ENCODE assay signal across 15 mouse cellular contexts in genomic region chr5:51196393-51197347, GRCm38 (mm10).
DNase-seq lines count a peak whose midpoint lies in the region; ATAC-seq and TF ChIP-seq lines count a peak whose summit lies in the region.
"Had no signal": no experiment of that assay in that cellular context is flagged by ENCODE, and none has a peak within 500 bp of the region (broad histone marks: within the 10 kb centered on the region; RNA-seq: fewer than 3 reads in every experiment).

No protein-coding gene starts in this region.

- peak; percentile 3 for DNase-seq in kidney, postnatal 0 days (ENCODE audit: low spot score)
- DNase-seq in kidney, postnatal 14 days, result no peak
- DNase-seq in brain, embryonic 18.5 days (ENCODE audit: low read depth, low spot score), result peak; percentile 3
- peak; percentile 52 for DNase-seq in midbrain, postnatal 0 days (ENCODE audit: low spot score)
- DNase-seq in c-Kit-positive CD71-positive TER-119-positive erythroid progenitor cells, embryonic 14.5 days (ENCODE audit: low spot score), result no peak
- no peak for DNase-seq in urinary bladder, postnatal 10 days (ENCODE audit: low spot score)
- DNase-seq: adrenal gland, adult 8-10 months; cerebellum, adult 9-11 months; liver; lung, adult 18-20 months; lung, postnatal 4 days; thymus, adult 18-20 months had no signal

- H3K9ac ChIP-seq in kidney, postnatal 0 days (ENCODE audit: low read depth, low read length), result no peak overlapping the region
- no peak overlapping the region for H3K9ac ChIP-seq in hindbrain, embryonic 16.5 days (ENCODE audit: low read depth, low read length)
- H3K9ac ChIP-seq in midbrain, postnatal 0 days (replicated peaks; ENCODE audit: low read length, poor library complexity, severe bottlenecking), result no peak overlapping the region
- H3K9ac ChIP-seq: heart, embryonic 13.5 days had no signal

- no peaks in the 10 kb centered on the region for H3K4me1 ChIP-seq in kidney, postnatal 0 days (replicated peaks; ENCODE audit: insufficient read depth, low read length)
- no peaks in the 10 kb centered on the region for H3K4me1 ChIP-seq in hindbrain, embryonic 16.5 days (ENCODE audit: control insufficient read depth, insufficient read depth, low read depth, low read length)
- no peaks in the 10 kb centered on the region for H3K4me1 ChIP-seq in midbrain, postnatal 0 days (ENCODE audit: insufficient read depth, low read length)
- H3K4me1 ChIP-seq: heart, embryonic 13.5 days had no signal

- H3K36me3 ChIP-seq in kidney, postnatal 0 days (ENCODE audit: insufficient read depth, low read length), result no peaks in the 10 kb centered on the region
- H3K36me3 ChIP-seq in hindbrain, embryonic 16.5 days (ENCODE audit: control insufficient read depth, insufficient read depth, low read length), result no peaks in the 10 kb centered on the region
- H3K36me3 ChIP-seq in midbrain, postnatal 0 days (ENCODE audit: insufficient read depth, low read length), result no peaks in the 10 kb centered on the region
- H3K36me3 ChIP-seq: heart, embryonic 13.5 days had no signal

- TF ChIP-seq CTCF in kidney, postnatal 0 days (IDR thresholded peaks at IDR 0.05; ENCODE audit: low read depth), result no peak
- no peak for TF ChIP-seq CTCF in midbrain, postnatal 0 days (IDR thresholded peaks at IDR 0.05)

- ATAC-seq in kidney, postnatal 0 days (replicated peaks; ENCODE audit: low FRiP score, low read depth), result no peak
- peak; percentile 89 for ATAC-seq in hindbrain, embryonic 16.5 days
- ATAC-seq in midbrain, postnatal 0 days (ENCODE audit: low FRiP score), result peak; percentile 62
- ATAC-seq: CD4-positive, CD25-positive, alpha-beta regulatory T cell, adult 4 months had no signal

- H3K4me3 ChIP-seq in kidney, postnatal 0 days (replicated peaks; ENCODE audit: low read depth, low read length), result no peak overlapping the region
- no peak overlapping the region for H3K4me3 ChIP-seq in hindbrain, embryonic 16.5 days (ENCODE audit: low read length)
- H3K4me3 ChIP-seq in midbrain, postnatal 0 days (ENCODE audit: low read depth, low read length), result no peak overlapping the region
- H3K4me3 ChIP-seq: heart, embryonic 13.5 days had no signal

- H3K9me3 ChIP-seq in kidney, postnatal 0 days (replicated peaks; ENCODE audit: low read length), result no peaks in the 10 kb centered on the region
- H3K9me3 ChIP-seq in hindbrain, embryonic 16.5 days (ENCODE audit: control insufficient read depth, low read length), result no peaks in the 10 kb centered on the region
- H3K9me3 ChIP-seq in midbrain, postnatal 0 days (ENCODE audit: low read length), result no peaks in the 10 kb centered on the region
- H3K9me3 ChIP-seq: heart, embryonic 13.5 days had no signal

- no peak overlapping the region for H3K27ac ChIP-seq in kidney, postnatal 0 days
- H3K27ac ChIP-seq in hindbrain, embryonic 16.5 days (ENCODE audit: low read depth, low read length), result no peak overlapping the region
- H3K27ac ChIP-seq in midbrain, postnatal 0 days (ENCODE audit: low read depth, low read length), result no peak overlapping the region
- H3K27ac ChIP-seq: heart, embryonic 13.5 days had no signal

- H3K4me2 ChIP-seq in kidney, postnatal 0 days (ENCODE audit: low read length), result no peak overlapping the region
- no peak overlapping the region for H3K4me2 ChIP-seq in hindbrain, embryonic 16.5 days (ENCODE audit: low read length)
- no peak overlapping the region for H3K4me2 ChIP-seq in midbrain, postnatal 0 days (ENCODE audit: low read depth, low read length, poor library complexity, severe bottlenecking)
- H3K4me2 ChIP-seq: heart, embryonic 13.5 days had no signal

- H3K27me3 ChIP-seq in kidney, postnatal 0 days (ENCODE audit: insufficient read depth, low read length), result no peaks in the 10 kb centered on the region
- no peaks in the 10 kb centered on the region for H3K27me3 ChIP-seq in hindbrain, embryonic 16.5 days (replicated peaks; ENCODE audit: control insufficient read depth, insufficient read depth, low read length)
- no peaks in the 10 kb centered on the region for H3K27me3 ChIP-seq in midbrain, postnatal 0 days (ENCODE audit: insufficient read depth, low read length)
- H3K27me3 ChIP-seq: heart, embryonic 13.5 days had no signal

- WGBS in kidney, postnatal 0 days, result 55% methylated on average over 4 of the region's 4 CpGs
- 39% methylated on average over 4 of the region's 4 CpGs for WGBS in hindbrain, embryonic 16.5 days
- 45% methylated on average over 4 of the region's 4 CpGs for WGBS in midbrain, postnatal 0 days

Comparison
In these comparisons a context has a peak if more than half of its experiments do, and no peak if none do; other contexts are left out.
1. DNase-seq: peak in kidney, postnatal 0 days (single experiment), brain, embryonic 18.5 days (single experiment) and midbrain, postnatal 0 days (single experiment); none in kidney, postnatal 14 days (single experiment), c-Kit-positive CD71-positive TER-119-positive erythroid progenitor cells, embryonic 14.5 days (single experiment) and urinary bladder, postnatal 10 days (single experiment).